ENCODE assay signal across 12 mouse cellular contexts in the genomic region with DNA sequence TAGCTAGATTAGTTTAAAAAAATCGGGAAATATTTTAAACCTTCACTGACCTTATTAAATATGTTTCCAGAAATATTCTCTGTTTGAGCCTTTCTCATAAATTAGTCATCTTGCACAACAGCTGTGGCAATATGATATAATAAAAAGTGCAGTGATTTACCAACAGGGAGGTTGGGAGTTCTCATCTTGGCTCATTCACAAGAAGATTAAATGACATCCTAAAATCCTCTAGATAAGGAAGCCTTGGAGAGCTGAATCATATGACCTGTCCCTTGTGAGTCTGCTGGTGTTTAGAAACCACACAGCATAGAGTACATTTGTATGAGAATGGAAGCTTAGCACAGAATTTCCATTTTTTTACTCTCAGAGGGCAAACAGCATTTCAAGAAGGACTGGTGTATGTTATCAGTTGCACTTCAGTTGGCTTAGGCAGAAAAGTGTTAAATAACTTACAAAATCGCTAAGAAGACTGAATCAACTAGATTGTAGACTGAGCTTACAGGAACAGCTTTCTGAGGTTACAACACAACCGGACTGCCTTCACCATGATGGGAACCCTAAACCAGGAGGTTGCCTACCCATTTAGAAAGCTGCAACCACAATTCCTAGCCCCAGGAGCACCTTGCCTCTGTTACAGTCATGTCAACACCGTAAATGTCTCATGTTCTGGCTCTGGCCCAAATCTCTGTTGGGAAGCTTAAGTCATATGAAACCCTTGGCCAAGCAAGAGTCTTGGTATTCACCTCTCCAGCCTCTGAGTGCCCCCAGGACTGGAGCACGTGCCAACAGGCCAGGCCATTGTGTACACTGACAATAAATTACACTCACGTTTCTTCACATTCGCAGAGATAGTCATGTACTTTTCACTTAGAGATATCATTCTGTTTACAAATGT.
DNase-seq lines count a peak whose midpoint lies in the region; ATAC-seq lines count a peak whose summit lies in the region.
"Had no signal": no experiment of that assay in that cellular context is flagged by ENCODE, and none has a peak within 500 bp of the region (broad histone marks: within the 10 kb centered on the region; RNA-seq: fewer than 3 reads in every experiment).

No protein-coding gene starts in this region.

- no peak overlapping the region for H3K9ac ChIP-seq in heart, embryonic 15.5 days
- H3K9ac ChIP-seq in forebrain, embryonic 16.5 days (replicated peaks; ENCODE audit: low read depth, low read length), result no peak overlapping the region
- H3K9ac ChIP-seq: embryonic facial prominence, embryonic 12.5 days; limb, embryonic 13.5 days had no signal

- H3K27ac ChIP-seq in heart, embryonic 10.5 days, result no peak overlapping the region
- H3K27ac ChIP-seq in heart, embryonic 15.5 days, result peak overlapping the region; percentile 31; the same call in 1 of the 2 replicates
- no peak overlapping the region for H3K27ac ChIP-seq in forebrain, embryonic 16.5 days (ENCODE audit: low read length)
- H3K27ac ChIP-seq: embryonic facial prominence, embryonic 12.5 days; limb, embryonic 13.5 days had no signal

- no peaks in the 10 kb centered on the region for H3K9me3 ChIP-seq in heart, embryonic 10.5 days
- H3K9me3 ChIP-seq in heart, embryonic 15.5 days (replicated peaks), result no peaks in the 10 kb centered on the region
- no peaks in the 10 kb centered on the region for H3K9me3 ChIP-seq in forebrain, embryonic 16.5 days (ENCODE audit: control insufficient read depth, low read length)
- H3K9me3 ChIP-seq: embryonic facial prominence, embryonic 12.5 days; G1E; limb, embryonic 13.5 days had no signal

- no peak overlapping the region for H3K4me2 ChIP-seq in heart, embryonic 15.5 days
- no peak overlapping the region for H3K4me2 ChIP-seq in forebrain, embryonic 16.5 days (ENCODE audit: low read length)
- H3K4me2 ChIP-seq: embryonic facial prominence, embryonic 12.5 days; limb, embryonic 13.5 days; midbrain, embryonic 11.5 days had no signal

- H3K27me3 ChIP-seq in heart, embryonic 10.5 days (ENCODE audit: insufficient read depth, poor library complexity, severe bottlenecking), result no peaks in the 10 kb centered on the region
- H3K27me3 ChIP-seq in heart, embryonic 15.5 days, result no peaks in the 10 kb centered on the region
- H3K27me3 ChIP-seq in forebrain, embryonic 16.5 days (replicated peaks; ENCODE audit: control insufficient read depth, insufficient read depth, low read length), result no peaks in the 10 kb centered on the region
- H3K27me3 ChIP-seq: embryonic facial prominence, embryonic 12.5 days; limb, embryonic 13.5 days had no signal

- ATAC-seq in heart, embryonic 15.5 days (replicated peaks; ENCODE audit: insufficient number of reproducible peaks, insufficient read depth, low FRiP score, low read depth), result no peak
- ATAC-seq in forebrain, embryonic 16.5 days, result no peak

- H3K4me3 ChIP-seq in heart, embryonic 10.5 days, result no peak overlapping the region
- H3K4me3 ChIP-seq in heart, embryonic 15.5 days, result no peak overlapping the region
- H3K4me3 ChIP-seq in forebrain, embryonic 16.5 days (replicated peaks; ENCODE audit: low read length), result no peak overlapping the region
- H3K4me3 ChIP-seq: embryonic facial prominence, embryonic 12.5 days; limb, embryonic 13.5 days had no signal

- DNase-seq in heart, adult 9 months (ENCODE audit: low spot score in 2 of 2), result peak; percentile 27 to 43
- no peak for DNase-seq in heart, embryonic 10.5 days (ENCODE audit: low spot score)
- DNase-seq in brain, adult 2 months (ENCODE audit: low read depth, low spot score), result peak; percentile 39
- DNase-seq in lung, postnatal 10 days, result peak; percentile 29
- DNase-seq in left cerebral cortex, postnatal 10 days (ENCODE audit: extremely low spot score in 1 of 2, low spot score in 2 of 2), result no peak
- DNase-seq: thymus, postnatal 36 days had no signal

- 80% methylated on average over 7 of the region's 7 CpGs for WGBS in heart, embryonic 10.5 days
- 56% methylated on average over 7 of the region's 7 CpGs for WGBS in heart, embryonic 15.5 days
- WGBS in forebrain, embryonic 16.5 days, result 89% methylated on average over 7 of the region's 7 CpGs

- no peaks in the 10 kb centered on the region for H3K4me1 ChIP-seq in heart, embryonic 10.5 days
- peaks cover 5% of the 10 kb centered on the region for H3K4me1 ChIP-seq in heart, embryonic 15.5 days (replicated peaks)
- H3K4me1 ChIP-seq in forebrain, embryonic 16.5 days (replicated peaks; ENCODE audit: control insufficient read depth, insufficient read depth, low read length), result no peaks in the 10 kb centered on the region
- H3K4me1 ChIP-seq: embryonic facial prominence, embryonic 12.5 days had no signal

- intact Hi-C loops in left cerebral cortex, postnatal 10 days (cut with DNase I), result no loop called here

- H3K36me3 ChIP-seq in heart, embryonic 10.5 days, result peaks cover 17% of the 10 kb centered on the region; the same call in 1 of the 2 replicates
- H3K36me3 ChIP-seq in heart, embryonic 15.5 days, result peaks cover 14% of the 10 kb centered on the region
- peaks cover 4% of the 10 kb centered on the region; the same call in 1 of the 2 replicates for H3K36me3 ChIP-seq in forebrain, embryonic 16.5 days (ENCODE audit: control insufficient read depth, insufficient read depth)

Comparison
In these comparisons a context has a peak if more than half of its experiments do, and no peak if none do; other contexts are left out.
1. DNase-seq: peak in heart, adult 9 months (2 of 2), brain, adult 2 months (single experiment) and lung, postnatal 10 days (single experiment); none in heart, embryonic 10.5 days (single experiment) and left cerebral cortex, postnatal 10 days (0 of 2).